Mouse (Mus musculus) liver, adult (tissue): ENCODE measurements around the gene Sox2.

ENCODE experiments used
- GATA4 ChIP-seq: IDR thresholded peaks from 2 replicates; pipeline ENCODE4 v1.6.1; 2014; ENCODE audit warnings: mild to moderate bottlenecking, low read length; ENCODE audit not compliant: insufficient replicate concordance

Sox2 gene

DNA sequence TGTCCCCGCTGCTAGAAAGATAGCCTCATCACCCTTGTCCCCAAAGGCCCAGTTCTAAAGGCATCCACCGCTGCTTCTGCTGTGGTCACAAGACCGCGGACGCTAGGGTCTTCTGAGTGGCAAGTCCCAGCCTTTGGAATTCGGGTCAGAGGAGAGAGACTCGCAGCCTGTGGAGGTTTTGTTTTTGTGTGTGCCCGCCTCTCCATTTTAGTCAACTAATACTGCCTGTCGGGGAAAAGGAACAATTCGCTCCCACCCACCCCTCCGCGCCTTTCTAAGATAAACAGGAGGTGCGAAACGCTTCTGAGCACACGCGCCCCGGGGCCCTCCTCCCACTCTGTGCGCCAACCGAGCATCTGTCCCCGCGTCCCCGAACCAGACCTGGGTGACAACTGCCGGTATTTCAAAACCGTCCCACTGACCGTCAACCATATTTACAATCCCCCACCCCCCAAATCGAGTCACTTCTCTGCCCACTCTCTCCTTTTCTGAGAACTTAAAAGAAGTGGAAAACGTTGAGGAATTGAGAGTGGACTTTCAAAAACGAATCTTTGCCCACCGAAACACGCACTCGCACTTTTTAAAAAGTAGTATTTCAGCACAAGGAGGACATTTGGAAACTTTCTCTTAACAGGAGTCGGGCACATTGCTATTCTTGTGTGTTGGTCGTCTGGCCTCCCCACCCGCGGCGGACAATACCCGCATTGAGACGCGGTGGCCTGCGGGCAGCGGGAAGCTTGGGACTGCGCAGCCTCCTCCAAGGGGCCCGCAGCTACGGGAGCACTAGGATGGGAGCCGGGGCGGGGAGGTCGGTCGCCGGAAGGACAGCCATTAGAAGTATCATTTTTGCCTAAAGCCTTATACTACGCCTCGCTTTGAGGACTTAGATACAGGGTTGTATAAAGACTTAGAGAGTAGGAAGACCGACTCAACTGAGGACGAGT lies 12.8 kb downstream of the Sox2 start:
- no peak for TF ChIP-seq GATA4

DNA sequence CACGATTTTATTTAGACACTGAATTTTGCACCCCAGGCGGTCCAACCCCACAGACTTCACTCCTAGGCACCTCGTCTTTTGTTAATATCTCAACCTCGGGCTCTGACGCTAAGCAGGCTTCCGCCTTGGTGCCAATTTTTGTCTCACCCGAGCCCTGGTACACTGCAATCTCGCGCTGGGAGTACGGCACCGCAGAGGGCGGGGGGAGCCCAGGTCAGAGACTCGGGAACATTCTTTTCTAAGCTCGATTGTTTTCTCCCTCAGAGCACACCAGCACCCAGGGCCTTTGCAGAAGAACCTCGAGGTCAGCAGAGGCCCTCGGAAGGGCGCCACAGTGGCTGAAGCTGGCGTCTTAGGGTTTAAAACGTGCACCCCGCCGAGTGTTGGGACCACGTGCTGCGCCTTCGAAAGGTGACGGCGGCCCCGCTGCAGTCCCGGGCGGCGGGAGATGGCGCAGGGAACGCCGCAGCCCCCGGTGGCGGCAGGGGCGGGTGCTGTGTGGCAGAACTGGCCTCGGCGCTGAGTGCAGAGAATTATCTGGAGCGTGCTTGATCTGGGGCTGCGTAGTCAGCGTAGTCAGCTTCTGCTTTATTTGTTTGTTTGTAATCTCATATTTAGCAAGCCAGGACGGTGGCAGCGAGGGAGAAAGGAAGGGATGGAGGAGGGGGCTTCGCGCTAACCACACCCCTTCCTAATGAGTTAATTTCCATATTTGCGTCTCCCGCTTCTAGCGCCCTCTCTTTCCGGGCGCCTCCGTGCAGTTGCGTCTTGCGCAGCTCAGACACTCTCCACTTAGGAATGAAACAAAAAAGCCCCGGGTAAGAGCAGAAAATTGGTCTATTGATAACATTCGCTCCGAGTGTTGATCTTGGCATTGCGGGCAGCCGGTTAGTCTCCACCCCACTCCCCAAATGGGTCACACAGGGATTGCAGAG lies 13.8 kb downstream of the Sox2 start:
- TF ChIP-seq GATA4, result no peak

DNA sequence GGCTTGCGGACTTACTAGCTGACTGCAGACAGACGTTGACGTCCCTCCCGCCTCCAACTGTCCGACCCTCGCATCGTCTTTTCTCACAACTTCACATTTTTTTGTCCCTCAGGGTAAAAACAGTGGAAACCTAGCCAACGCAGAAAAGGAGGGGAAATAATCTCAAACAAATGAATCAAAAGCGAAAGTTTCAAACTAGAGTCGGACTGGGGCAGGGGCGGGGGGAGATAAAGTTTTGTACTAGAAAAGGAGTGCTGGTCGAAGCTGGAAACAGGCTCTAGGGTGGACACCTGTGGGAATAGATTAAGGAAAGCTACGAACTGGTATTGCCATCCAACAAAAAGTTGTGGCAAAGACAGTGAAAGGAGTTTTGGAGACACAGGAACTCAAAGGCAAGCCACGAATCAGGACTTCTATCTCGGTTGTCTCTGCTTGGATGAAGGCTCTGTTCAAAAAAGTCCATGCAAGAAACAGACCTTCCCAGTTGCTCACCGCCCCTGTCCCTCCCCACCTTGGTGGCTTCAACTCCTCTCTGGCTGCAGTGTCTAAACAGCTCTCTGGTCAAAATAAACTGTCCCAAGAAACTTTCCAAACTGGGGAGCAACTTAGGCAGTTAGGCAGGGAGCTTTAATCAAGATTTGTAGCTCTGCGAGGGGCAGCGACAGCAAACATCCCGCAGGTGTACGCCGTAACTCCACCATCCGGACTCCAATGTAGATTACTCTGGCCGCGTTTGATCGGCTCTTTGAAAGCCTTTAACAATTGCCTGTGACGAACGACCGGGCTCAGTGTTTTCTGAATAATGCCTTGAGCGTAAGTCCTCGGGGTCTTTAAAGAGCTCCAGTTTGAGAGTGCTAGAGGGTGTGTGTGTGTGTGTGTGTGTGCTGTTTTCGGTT lies 14.7 kb downstream of the Sox2 start:
- no peak for TF ChIP-seq GATA4

DNA sequence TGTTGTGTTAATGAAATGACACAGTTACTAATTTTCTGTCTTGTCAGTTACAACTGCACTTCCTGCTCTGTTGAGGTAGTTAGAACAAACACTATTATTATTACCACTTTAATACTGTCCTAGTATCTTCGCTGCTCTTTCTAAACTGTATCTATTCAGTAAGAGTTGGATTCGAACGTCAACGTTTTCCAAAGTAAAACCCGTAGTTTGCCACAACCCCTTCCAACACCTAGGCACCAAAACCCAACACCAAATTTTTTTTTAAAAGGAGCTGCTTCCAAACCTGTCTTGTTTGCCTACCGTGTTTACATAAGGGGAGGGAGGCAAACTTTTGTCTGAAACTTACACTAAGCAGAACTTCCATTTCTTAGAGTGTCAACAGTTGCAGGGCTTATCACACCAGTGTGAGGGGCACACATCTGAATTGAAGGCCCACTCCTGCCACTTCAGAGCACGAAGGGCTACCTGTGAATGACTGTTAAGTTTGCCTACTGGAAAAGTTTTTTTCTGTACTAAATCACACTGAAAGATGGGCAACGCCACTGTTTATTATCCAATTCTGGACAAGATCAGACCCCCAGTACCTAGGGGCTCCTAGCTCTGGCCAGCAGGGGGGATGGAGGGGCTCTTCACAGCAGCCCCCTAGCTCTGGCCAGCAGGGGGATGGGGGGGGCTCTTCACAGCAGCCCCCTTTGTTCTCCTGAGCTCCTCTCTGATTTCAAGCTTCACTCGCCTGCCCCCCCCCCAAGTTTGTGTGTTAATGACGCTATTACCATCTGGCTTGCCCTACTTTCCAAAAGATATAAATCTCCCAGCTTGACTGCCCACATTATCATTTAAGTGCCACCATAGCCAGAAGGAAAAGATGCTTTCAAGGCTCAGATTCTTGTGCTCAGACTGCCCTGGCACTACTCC lies 15.8 kb downstream of the Sox2 start:
- no peak for TF ChIP-seq GATA4

DNA sequence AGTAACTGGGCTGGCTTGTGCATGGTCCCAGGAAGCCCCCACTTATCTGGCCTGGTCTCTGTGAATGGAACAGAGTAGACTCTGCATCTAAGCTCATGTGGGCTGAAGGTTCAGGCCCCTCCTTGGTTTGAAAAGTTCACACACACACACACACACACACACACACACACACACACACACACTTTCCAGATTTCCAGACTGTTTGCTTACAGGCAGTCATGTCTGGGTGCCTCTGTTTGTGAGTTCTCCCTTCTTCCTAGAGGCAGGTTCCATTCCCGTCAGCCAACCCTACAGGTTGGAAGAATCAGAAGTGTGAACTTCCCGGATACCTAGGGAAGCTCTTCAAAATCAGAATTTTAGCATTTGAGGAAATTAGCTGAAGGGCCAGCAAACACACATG lies 17.0 kb downstream of the Sox2 start:
- TF ChIP-seq GATA4, result no peak

DNA sequence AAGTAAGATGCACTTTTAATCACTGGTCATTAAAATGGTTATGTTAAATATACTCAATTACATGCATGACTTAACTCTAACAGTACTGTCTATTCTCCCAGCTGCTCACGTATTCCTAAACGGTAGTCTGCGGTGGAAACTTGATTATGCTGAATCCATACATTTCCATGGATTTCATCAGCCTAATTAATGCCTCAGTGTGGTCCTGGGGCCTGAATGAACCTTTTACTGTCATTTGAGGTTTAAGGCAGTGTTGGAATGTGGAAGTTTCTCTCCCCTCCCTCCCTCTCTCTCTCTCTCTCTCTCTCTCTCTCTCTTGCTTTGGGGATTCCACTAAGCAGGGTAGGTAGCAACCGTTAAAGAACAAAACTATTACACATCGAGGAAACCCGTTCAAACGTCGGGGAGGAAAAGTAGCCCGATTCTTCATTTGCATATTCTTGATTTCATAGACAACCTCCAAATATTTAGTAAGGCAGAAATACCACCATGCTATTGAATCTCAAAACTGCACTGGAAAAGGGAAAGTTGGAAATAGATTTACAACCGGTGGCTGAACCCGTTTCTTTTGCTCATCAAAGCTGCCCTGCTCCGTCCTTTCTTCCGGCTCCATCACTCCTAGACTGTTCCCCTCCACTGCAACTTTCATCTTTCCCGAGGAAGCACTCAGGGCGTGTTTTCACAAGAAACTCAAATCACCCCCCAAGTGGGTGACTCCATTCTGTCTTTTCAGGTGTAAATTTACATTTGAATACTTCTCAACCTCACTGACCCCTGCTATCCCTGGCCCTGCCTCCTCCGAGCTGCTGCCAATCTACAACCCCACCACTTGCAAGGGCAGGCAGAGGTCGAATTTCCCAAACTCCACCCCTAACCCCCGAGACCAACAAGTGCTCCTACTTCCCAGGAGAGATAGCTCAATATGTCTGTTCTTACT lies 17.9 kb downstream of the Sox2 start:
- TF ChIP-seq GATA4, result no peak

DNA sequence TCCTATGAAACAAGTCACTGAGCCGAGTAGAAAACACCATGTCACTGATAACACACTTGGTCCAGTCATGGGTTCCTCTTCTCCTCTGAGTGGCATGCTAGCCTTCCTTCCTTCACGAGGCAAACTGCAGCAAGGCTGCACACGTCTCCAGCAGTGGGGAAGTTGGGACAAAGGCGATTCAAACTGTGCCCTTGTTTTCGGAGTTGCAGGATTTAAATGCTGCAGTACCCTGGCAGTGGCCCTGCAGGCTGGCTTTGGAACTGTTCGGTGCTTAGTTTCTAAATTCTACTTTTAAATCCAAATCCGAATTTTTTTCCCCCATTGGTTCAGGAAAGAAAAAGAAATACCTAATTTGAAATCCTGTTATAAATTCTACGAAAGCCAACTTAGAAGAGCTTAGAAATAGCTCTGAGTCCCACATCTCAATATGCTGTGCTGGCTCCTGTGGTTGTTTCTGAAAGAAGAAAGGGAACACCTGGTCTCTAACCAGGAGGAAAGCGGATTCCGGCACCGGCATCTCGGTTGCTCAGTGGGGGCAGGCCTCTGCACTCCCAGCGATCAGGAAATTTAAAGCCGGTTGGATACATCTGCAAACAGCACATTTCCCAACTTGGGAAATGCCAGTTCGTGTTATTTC lies 20.9 kb downstream of the Sox2 start:
- no peak for TF ChIP-seq GATA4

DNA sequence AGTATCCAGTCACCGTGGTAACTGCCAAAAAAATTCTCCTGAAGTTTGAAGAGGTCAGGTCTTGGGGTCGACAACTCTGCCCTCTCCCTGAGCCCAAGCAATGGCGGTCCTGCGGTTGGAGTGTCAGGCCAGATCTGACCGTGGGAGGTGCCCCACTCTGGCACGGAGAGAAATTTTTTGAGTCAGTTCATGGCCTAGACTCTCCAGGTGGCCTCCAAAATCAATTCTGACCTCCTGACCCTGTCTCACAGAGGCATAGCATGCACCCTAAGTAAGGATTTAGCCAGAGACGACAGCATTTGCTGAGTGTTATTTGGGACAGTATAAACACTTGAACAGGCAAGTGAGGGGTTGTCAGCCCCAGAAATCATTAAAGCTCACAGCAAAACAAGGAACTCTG lies 28.6 kb downstream of the Sox2 start:
- TF ChIP-seq GATA4, result no peak

DNA sequence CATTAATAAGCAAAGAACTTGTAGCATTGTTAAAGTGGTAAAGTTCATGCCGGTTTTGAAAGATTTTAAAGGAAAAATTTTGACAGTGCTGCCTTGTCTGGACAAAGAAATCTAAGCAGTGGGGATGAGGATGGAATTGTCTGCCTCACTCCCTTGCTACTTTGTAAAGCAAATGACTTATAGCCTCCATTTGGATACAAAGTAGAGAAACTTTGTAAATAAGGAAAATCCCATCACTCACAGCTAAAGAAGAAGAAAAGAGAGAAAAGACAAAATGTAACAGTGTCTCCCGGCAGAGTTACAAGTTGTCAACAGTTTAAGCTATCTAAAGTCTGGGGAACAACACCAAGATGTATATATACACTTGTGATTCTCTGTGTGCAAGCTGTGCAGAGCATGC lies 29.2 kb downstream of the Sox2 start:
- TF ChIP-seq GATA4, result no peak

DNA sequence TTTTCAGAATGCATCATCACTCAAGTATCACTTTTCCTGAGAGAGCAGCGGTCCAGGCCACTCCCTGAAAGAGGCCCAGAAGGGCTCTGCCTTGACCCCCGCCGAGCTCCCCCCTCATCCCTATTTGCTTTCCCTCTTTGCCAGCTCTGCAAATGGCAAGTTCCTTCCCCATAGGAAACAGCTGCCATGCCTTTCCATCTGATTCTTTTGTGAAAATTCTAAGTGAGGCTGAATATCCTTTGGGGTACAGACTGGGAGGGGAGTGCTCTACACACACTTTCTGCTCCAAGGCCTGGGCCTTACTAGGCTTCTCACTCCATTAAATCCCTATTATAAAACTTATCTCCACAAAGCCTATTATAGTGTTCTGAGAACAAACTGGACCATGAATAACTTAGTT lies 29.7 kb downstream of the Sox2 start:
- no peak for TF ChIP-seq GATA4

DNA sequence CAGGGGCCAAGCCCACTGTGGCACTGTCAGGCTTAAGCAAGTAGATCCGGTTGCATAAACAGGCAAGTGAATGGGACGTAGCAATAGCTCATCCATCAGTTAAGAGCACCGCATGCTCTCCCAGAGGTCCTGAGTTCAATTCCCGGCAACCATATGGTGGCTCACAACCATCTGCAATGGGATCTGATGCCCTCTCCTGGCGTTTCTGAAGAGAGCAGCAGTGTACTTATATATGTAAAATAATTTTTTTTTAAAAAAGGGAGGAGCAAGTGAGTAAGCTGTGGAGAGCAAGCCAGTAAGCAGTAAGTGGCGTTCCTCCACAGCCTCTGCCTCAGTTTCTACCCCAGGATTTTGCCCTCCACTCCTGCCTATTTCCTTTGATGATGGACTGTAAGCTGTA lies 37.9 kb downstream of the Sox2 start:
- TF ChIP-seq GATA4, result no peak

DNA sequence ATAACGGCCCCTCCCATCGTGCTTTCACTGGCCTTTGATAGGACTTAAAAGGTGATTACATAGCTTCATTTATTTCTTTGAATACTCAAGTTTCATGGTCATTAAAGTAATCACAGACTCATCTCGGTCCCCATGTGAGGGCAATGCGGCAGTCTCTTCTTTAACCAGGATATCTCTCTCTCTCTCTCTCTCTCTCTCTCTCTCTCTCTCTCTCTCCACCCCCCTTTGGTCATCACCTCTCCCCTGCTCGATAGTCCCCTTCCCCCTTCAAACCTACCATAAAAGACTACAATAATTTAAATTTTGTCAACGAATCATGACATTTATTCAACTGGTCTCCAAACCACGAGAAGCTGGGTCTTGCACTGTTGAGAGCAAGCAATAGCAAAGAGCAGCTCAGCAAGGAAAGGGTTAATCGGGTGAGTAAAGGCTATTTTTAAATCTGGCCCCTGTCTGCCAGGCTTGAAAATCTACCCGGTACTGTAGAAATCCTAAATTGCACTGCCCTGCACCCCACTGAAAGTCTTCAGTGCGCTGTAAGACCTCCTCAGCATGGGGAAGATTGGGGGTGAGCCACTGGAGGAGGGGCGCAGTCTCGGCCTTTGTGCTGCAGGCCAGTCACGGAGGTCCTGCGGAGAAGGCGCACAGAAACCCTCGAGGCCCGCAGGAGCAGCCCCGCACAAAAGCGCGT lies 41.6 kb downstream of the Sox2 start:
- no peak for TF ChIP-seq GATA4
